Mouse (Mus musculus) layer of hippocampus, adult 6 months (tissue): ENCODE data around the gene Ranbp3. TPM values are rescaled to one million over a fixed set of nuclear protein-coding genes. Genes with fewer than 3 reads are reported as not detected.

Source experiments
- long read RNA-seq, 2 experiments: library from polyadenylated mRNA; unstranded; transcript quantifications; one replicate each; pipeline ENCODE4 v2.0.0; 2019 to 2020
- polyA plus RNA-seq: library from polyadenylated mRNA; unstranded; fragments of <200 nt; fragmentation: Nextera tagmentation; gene quantifications from 2 replicates; pipeline ENCODE4 v1.2.3, GENCODE M21; 2021

Gene Ranbp3
- polyA plus RNA-seq: 48.4 and 49.1 TPM in 2 replicates
- long read RNA-seq, experiment 1, transcript Ranbp3-201 (16 exons, 2,373 nt): major isoform, 69 of 120 reads
- long read RNA-seq, experiment 1, transcript Ranbp3-206 (17 exons, 2,567 nt): minor isoform, 13 of 120 reads
- long read RNA-seq, experiment 1, partial matches to known transcripts: 31 of 120 reads
- long read RNA-seq, experiment 1, other reads (novel, unspliced or antisense): 7 of 120 reads
- long read RNA-seq, experiment 2, transcript Ranbp3-201 (16 exons, 2,373 nt): major isoform, 391 of 565 reads
- long read RNA-seq, experiment 2, transcript Ranbp3-206 (17 exons, 2,567 nt): minor isoform, 66 of 565 reads
- long read RNA-seq, experiment 2, partial matches to known transcripts: 29 of 565 reads
- long read RNA-seq, experiment 2, other reads (novel, unspliced or antisense): 79 of 565 reads

DNA sequence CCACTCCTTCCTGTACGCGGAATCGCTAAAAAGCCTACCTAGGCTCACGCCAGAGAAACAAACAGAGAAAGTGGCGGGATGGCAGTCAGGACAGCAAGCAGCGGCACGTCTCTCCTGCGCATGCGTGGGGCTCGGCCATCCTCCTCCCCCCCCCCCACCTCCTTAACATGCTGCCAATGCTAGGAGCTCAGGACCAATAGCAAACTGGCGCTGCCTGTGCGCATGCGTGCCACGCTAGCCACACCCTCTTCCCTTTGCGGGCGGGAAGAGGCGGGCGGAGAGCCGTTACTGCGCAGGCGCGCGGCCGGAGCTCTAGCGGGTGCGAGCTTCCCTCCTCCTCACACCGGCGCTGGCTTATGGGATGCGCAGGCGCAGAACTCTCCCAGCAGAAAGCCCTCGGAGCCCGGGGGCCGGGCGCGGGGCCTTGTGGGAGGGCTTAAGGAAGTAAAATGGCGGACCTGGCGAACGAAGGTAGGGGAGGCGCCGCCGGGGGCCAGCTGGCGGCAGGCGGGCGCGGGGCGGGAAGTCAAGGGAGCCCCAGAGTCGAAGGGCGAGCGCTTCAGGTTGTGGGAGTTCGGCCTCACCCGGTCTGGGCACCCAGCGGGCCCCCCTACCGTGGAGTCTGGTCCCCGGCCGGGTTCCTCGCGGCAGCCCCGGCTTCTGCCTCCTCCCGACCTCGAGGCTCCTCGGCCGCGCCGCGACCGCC, at the start of gene Ranbp3:
Ranbp3 (plus strand) TSS at position 354 of the 706 bp plus-strand sequence.

DNA sequence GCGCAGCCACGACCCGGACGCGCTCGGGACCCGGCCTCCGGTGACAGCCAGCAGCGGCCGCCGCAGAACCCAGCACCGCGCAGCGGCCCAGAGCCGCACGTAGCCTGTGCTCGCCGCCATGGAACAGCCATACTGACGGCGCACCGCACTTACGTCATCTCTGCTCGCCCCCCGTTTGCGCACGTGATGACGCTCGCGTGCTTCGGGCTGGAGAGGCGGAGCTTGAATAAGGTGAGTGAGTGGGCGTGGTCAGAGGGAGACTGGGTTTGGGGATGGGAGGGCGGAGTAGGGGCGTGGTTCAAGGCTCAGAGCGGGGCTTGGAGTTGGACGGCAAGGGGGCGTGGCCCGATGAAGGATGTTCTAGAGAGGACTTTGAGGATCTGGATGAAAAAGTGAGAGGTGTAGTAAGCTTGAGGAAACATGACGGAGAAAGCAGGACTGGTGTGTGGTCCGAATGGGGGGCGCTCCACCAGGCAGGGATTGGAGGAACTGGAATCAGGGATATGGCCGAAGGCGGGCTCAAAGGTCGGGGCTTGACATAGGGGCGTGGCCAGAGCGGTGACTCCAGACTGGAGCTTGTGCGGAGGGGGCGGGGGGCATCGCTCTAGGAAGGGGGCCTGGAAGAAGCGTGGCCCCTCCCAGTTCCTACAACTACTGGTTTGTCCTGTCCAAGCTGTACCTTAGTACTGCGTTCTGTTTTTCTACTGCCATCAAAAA, 46.2 kb upstream of the Ranbp3 start, which contains the start of gene Lonp1:
Lonp1 (minus strand) TSS at position 134 of the 717 bp plus-strand sequence.

DNA sequence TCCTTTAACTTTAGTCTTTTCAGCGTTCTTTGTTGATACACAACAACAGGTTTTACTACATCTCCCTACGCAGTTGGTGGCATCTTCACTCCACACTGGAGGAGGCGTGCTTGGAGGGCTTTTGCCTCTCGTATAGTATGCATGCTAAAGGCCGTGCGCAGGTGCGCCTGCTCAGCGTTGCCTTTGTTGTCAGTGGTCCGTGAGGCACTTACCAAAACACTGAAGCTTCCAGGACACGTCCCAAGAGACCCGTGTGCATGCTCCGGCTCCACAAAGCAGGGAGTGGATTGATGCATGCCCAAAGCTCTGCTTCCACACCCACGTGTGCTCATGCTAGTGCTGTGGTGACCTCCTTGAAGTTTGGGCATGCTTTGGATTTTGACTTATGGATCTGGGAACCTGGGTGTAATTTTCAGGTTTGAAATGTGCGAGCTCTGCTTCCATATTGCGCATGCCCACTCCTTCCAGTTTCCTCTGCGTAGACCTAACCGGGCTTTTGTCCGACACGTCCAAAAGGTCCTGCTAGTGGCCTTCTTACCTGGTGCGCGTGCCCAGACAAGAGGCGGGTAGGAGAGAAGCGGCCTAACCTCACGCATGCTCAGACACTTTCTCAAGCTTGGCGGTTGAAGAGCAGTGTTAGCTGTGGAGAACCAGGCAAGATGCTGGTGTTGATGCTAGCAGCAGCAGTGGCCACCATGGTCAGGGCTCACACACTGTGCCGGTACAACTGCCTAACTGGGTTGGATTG, 45.4 kb upstream of the Ranbp3 start, which contains the start of gene Catsperd:
Catsperd (plus strand) TSS at position 614 of the 748 bp plus-strand sequence.

DNA sequence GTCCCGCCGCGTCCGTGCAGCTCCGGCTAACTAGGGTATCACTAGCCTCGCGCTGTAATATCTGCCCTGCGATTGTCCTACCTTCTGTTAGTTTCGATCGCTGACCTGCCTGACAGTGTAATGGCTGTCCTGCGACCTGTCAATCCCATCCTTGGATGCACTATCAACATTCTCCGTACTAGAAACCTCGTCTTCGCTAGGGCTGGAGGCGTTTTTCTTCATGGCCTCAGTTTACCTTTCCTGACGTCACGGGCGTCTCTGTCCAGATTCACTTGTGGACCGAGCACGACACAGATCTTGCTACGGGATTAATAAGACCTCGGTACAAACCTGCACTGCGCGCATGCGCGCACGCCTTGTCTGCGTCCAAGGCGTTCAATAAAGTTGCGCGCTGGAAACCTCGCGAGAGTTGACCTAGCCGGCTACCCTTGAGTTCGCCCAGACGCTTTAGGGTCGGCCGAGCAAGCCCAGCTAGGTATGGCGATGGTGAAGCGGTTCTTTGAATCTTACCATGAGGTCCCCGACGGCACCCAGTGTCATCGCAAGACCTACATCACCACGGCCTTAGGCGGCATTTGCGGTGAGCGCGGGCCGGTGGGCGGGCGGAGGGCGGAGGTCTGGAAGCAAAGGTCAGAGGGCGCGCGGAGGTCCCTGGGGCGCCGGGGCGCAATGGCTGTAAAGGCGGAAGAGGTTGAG, 44.4 kb downstream of the Ranbp3 start, which contains the start of the genes Ndufa11 and Vmac:
Ndufa11 (plus strand) TSS at position 405 of the 696 bp plus-strand sequence.
Vmac (minus strand) TSS at position 660 of the 696 bp plus-strand sequence.

DNA sequence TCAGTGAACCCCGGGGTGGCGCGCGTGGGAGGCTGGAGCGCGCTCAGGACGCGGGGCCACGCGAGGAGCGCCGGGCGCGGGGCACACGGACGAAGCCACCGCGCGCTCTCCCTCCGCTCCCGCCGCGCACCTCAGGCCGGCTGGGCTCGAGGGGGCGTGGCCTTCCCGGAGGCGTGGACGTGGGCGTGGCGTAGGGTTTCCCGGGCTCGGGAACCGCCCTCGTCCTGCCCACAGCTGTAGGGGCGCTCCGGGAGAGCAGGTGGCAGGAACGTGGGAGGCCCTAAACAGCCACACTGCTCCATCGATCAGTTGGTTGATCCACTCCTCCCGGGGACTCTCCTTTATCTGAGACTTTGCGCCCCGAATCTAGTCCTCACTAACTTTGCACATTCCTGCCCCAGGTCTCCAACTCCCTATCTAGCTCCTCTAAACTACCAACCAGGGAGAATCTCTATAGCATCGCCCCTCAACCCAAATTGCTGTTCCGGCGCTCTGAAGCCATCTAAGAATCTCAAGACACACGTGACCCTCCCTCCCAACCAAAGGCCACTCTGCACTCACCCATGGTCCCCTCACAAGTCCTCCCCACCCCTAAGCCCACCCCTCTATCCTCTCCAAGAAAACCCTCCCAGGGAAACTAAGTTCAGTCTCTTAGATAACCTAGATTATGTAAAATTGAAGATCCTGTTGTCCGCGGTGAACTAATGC, 84.5 kb downstream of the Ranbp3 start, which contains the start of gene Nrtn:
Nrtn (minus strand) TSS at position 115 of the 708 bp plus-strand sequence.

Other genes with a start within 250 kb of the Ranbp3 start
- gene Ptprs, start 196.8 kb upstream of the Ranbp3 start, polyA plus RNA-seq: 187 and 245 TPM in 2 replicates
- not detected in 2 replicates for gene Znrf4, start 160.9 kb upstream of the Ranbp3 start, polyA plus RNA-seq
- not detected in 2 replicates for gene Gm20219, start 118.9 kb upstream of the Ranbp3 start, polyA plus RNA-seq
- 13.1 and 13.4 TPM in 2 replicates for gene Safb2, start 88.7 kb upstream of the Ranbp3 start, polyA plus RNA-seq
- 30.7 and 35.0 TPM in 2 replicates for gene Safb, start 88.5 kb upstream of the Ranbp3 start, polyA plus RNA-seq
- 467 and 517 TPM in 2 replicates for gene 2410015M20Rik, start 63.5 kb upstream of the Ranbp3 start, polyA plus RNA-seq
- 1,865 and 1,904 TPM in 2 replicates for gene Rpl36, start 59.9 kb upstream of the Ranbp3 start, polyA plus RNA-seq
- 31.6 and 34.6 TPM in 2 replicates for gene Lonp1, start 46.4 kb upstream of the Ranbp3 start, polyA plus RNA-seq
- 0.30 and 0.35 TPM in 2 replicates for gene Catsperd, start 45.2 kb upstream of the Ranbp3 start, polyA plus RNA-seq
- gene Ndufa11, start 44.5 kb downstream of the Ranbp3 start, polyA plus RNA-seq: 1,051 and 1,264 TPM in 2 replicates
- gene Vmac, start 44.7 kb downstream of the Ranbp3 start, polyA plus RNA-seq: 9.7 and 10.4 TPM in 2 replicates
- gene Nrtn, start 84.2 kb downstream of the Ranbp3 start, polyA plus RNA-seq: 4.1 and 4.4 TPM in 2 replicates
- gene Dus3l, start 91.5 kb downstream of the Ranbp3 start, polyA plus RNA-seq: 22.2 and 22.6 TPM in 2 replicates
- gene Prr22, start 97.0 kb downstream of the Ranbp3 start, polyA plus RNA-seq: 0.14 TPM in 1 of 2 replicates, not detected in the other
- gene Rfx2, start 157.7 kb downstream of the Ranbp3 start, polyA plus RNA-seq: 1.8 and 2.1 TPM in 2 replicates
- not detected in 2 replicates for gene Acsbg2, start 201.2 kb downstream of the Ranbp3 start, polyA plus RNA-seq
- gene 1700061G19Rik, start 202.2 kb downstream of the Ranbp3 start, polyA plus RNA-seq: 0.15 and 0.34 TPM in 2 replicates